Mouse (Mus musculus) midbrain, embryonic 16.5 days (tissue): ENCODE data around the gene Midn. TPM values are rescaled to one million over a fixed set of nuclear protein-coding genes. Genes with fewer than 3 reads are reported as not detected.

Experiments
- ATAC-seq: fragments of 200-750 bp; cut with Nextera tagmentation; 2 replicates; pipeline ENCODE4 v1.8.0; 2017; ENCODE audit warnings: moderate TSS enrichment
- H3K27ac ChIP-seq: fragments of 300-500 bp; sonication (generic); 2 replicates; pipeline ENCODE4 v1.5.1; 2014; ENCODE audit warnings: mild to moderate bottlenecking, low read length, mixed read lengths
- H3K27me3 ChIP-seq: fragments of 300-500 bp; sonication (generic); 2 replicates; pipeline ENCODE4 v1.6.1; 2014; ENCODE audit warnings: low read depth, low read length, mixed read lengths; ENCODE audit not compliant: control insufficient read depth, insufficient read depth
- H3K36me3 ChIP-seq: fragments of 300-500 bp; sonication (generic); 2 replicates; pipeline ENCODE4 v1.6.1; 2014; ENCODE audit warnings: mild to moderate bottlenecking, low read length, moderate library complexity, mixed read lengths; ENCODE audit not compliant: control insufficient read depth, insufficient read depth
- H3K4me1 ChIP-seq: fragments of 300-500 bp; sonication (generic); 2 replicates; pipeline ENCODE4 v1.6.1; 2014; ENCODE audit warnings: mild to moderate bottlenecking, low read length, mixed read lengths; ENCODE audit not compliant: control insufficient read depth, insufficient read depth
- H3K4me2 ChIP-seq: fragments of 300-500 bp; sonication (generic); 2 replicates; pipeline ENCODE4 v1.6.1; 2014; ENCODE audit warnings: mild to moderate bottlenecking, low read length, mixed read lengths
- H3K4me3 ChIP-seq: fragments of 300-500 bp; sonication (generic); 2 replicates; pipeline ENCODE4 v1.5.1; 2014; ENCODE audit warnings: low read depth, mild to moderate bottlenecking, low read length, moderate library complexity, mixed read lengths
- H3K9ac ChIP-seq: fragments of 300-500 bp; sonication (generic); 2 replicates; pipeline ENCODE4 v1.6.1; 2014; ENCODE audit warnings: low read depth, low read length, mixed read lengths
- H3K9me3 ChIP-seq: fragments of 300-500 bp; sonication (generic); replicated peaks from 2 replicates; pipeline ENCODE4 v1.6.1; 2014; ENCODE audit warnings: mild to moderate bottlenecking, low read length, mixed read lengths; ENCODE audit not compliant: control insufficient read depth, poor library complexity, severe bottlenecking
- WGBS: fragments of 180-500 bp; shearing (Covaris S2); extraction: QIAGEN DNeasy Blood & Tissue Kit; methylation state at CpG from one replicate; pipeline ENCODE4 v1.1.7; 2014; 5-methylcytosine and 5-hydroxymethylcytosine counted together
- polyA plus RNA-seq: library from polyadenylated mRNA; unstranded; fragments of >200 nt; fragmentation: Nextera tagmentation; extraction: Ambion mirVana; gene quantifications from 2 replicates; pipeline ENCODE4 v1.2.1, GENCODE M21; 2015

The Midn gene
- polyA plus RNA-seq, 1 experiment from 2014 or later = 15.5 TPM

- no peak for ATAC-seq
- Histone ChIP-seq H3K4me3 (no peak overlapping the region), H3K4me1 (peaks cover 28% of the 10 kb centered on the region), H3K27me3 (no peaks in the 10 kb centered on the region), H3K9ac (peak overlapping the region; percentile 35), H3K4me2 (no peak overlapping the region), H3K27ac (peak overlapping the region; percentile 90), H3K9me3 (no peaks in the 10 kb centered on the region), H3K36me3 (peaks cover 31% of the 10 kb centered on the region)
- 11% methylated on average over 16 of the region's 18 CpGs for WGBS
These were observed 10.4 kb downstream of the Midn start for GRCm38 (mm10) chr10:80158307-80158986.

- no peaks in the 10 kb centered on the region for H3K27me3 ChIP-seq
These were observed 11.0 kb downstream of the Midn start for GRCm38 (mm10) chr10:80159021-80159560.

GRCm38 (mm10) chr10:80159561-80160454 is 11.7 kb downstream of the Midn start:
- Histone ChIP-seq H3K9me3 (no peaks in the 10 kb centered on the region), H3K27me3 (no peaks in the 10 kb centered on the region), H3K4me1 (peaks cover 29% of the 10 kb centered on the region), H3K36me3 (peaks cover 18% of the 10 kb centered on the region), H3K4me2 (peak overlapping the region; percentile 78), H3K9ac (peak overlapping the region; percentile 64), H3K4me3 (peak overlapping the region; percentile 46), H3K27ac (peak overlapping the region; percentile 90)
- under 1% methylated on average over 55 of the region's 55 CpGs for WGBS
- ATAC-seq = peak; percentile 85

More at GRCm38 (mm10) chr10:80159021-80159560, 11.0 kb downstream of the Midn start:
- H3K4me1 ChIP-seq = peaks cover 23% of the 10 kb centered on the region
- ATAC-seq = peak; percentile 30
- H3K9ac ChIP-seq = peak overlapping the region; percentile 64
- peak overlapping the region; percentile 90 for H3K27ac ChIP-seq
- peak overlapping the region; percentile 46 for H3K4me3 ChIP-seq
- peak overlapping the region; percentile 78 for H3K4me2 ChIP-seq
- no peaks in the 10 kb centered on the region for H3K9me3 ChIP-seq
- peaks cover 25% of the 10 kb centered on the region for H3K36me3 ChIP-seq
- 5% methylated on average over 12 of the region's 12 CpGs for WGBS

- no peak for ATAC-seq
- peak overlapping the region; percentile 48; the same call in 1 of the 2 replicates for H3K9ac ChIP-seq
- whole genome bisulfite sequencing = 2% methylated on average over 33 of the region's 33 CpGs
- H3K9me3 ChIP-seq = no peaks in the 10 kb centered on the region
- peak overlapping the region; percentile 78 for H3K4me2 ChIP-seq
- H3K4me3 ChIP-seq = peak overlapping the region; percentile 46
- no peaks in the 10 kb centered on the region for H3K27me3 ChIP-seq
- H3K27ac ChIP-seq = peak overlapping the region; percentile 80
- peaks cover 11% of the 10 kb centered on the region; the same call in 1 of the 2 replicates for H3K36me3 ChIP-seq
- H3K4me1 ChIP-seq = peaks cover 35% of the 10 kb centered on the region
These were observed 12.6 kb downstream of the Midn start for GRCm38 (mm10) chr10:80160455-80161371.

- Histone ChIP-seq H3K36me3 (peaks cover 3% of the 10 kb centered on the region; the same call in 1 of the 2 replicates), H3K4me1 (peaks cover 39% of the 10 kb centered on the region), H3K27ac (no peak overlapping the region), H3K9ac (no peak overlapping the region), H3K9me3 (no peaks in the 10 kb centered on the region), H3K4me2 (no peak overlapping the region), H3K4me3 (no peak overlapping the region), H3K27me3 (no peaks in the 10 kb centered on the region)
- no peak for ATAC-seq
- WGBS = 18% methylated on average over 7 of the region's 7 CpGs
These were observed 13.6 kb downstream of the Midn start for GRCm38 (mm10) chr10:80161522-80162242.

- H3K9me3 ChIP-seq = no peaks in the 10 kb centered on the region
- no peak overlapping the region for H3K4me2 ChIP-seq
- no peaks in the 10 kb centered on the region for H3K27me3 ChIP-seq
- 74% methylated on average over 3 of the region's 3 CpGs for WGBS
- no peak for ATAC-seq
- no peak overlapping the region for H3K27ac ChIP-seq
- no peak overlapping the region for H3K9ac ChIP-seq
- H3K36me3 ChIP-seq = peaks cover 2% of the 10 kb centered on the region; the same call in 1 of the 2 replicates
- peaks cover 44% of the 10 kb centered on the region for H3K4me1 ChIP-seq
- no peak overlapping the region for H3K4me3 ChIP-seq
These were observed 14.2 kb downstream of the Midn start for GRCm38 (mm10) chr10:80162243-80162608.

- Histone ChIP-seq H3K4me3 (no peak overlapping the region), H3K27ac (no peak overlapping the region), H3K4me2 (no peak overlapping the region), H3K9ac (no peak overlapping the region), H3K9me3 (no peaks in the 10 kb centered on the region), H3K4me1 (peaks cover 42% of the 10 kb centered on the region), H3K27me3 (no peaks in the 10 kb centered on the region), H3K36me3 (no peaks in the 10 kb centered on the region)
- ATAC-seq = no peak
- 81% methylated on average over 6 of the region's 6 CpGs for WGBS
These were observed 14.7 kb downstream of the Midn start for GRCm38 (mm10) chr10:80162716-80163299.
